Mouse (Mus musculus) lung, adult 2 months (tissue): Measurements from ENCODE around the gene Cdh8.

ENCODE experiments used
- CTCF ChIP-seq: fragments of 200-500 bp; IDR thresholded peaks from 2 replicates; pipeline ENCODE4 v1.5.1; 2011; ENCODE audit warnings: mild to moderate bottlenecking, low read length, control low read depth; ENCODE audit not compliant: insufficient read depth
- POLR2A ChIP-seq: fragments of 200-500 bp; IDR thresholded peaks from 2 replicates; pipeline ENCODE4 v1.6.1; 2011; ENCODE audit warnings: low read depth, mild to moderate bottlenecking, control low read depth, low read length, borderline replicate concordance; ENCODE audit errors: extremely low read depth

DNA sequence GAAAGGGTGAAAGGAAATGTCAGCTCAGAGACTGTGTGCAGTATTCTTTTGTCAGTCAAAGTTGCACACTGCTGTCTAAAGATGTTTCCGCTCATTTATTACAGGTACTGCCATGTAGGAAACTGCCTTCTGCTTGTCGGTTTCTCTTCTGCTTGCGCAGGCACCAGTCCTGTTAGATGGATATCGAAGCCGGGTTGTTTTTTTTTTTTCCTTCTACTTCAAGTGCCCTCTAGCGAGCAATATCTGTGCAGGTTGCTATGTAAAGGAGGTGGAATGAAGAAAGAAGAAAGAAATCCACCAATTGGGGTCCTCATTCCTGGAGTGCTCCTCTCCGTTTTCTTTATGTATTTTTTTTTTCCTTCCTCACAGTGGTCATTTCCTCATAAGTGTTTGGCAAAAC is 5.2 kb upstream of the Cdh8 start:
- TF ChIP-seq POLR2A (no peak), CTCF (no peak)
